9 mouse cellular contexts compared by ENCODE assay signal in the genomic region with DNA sequence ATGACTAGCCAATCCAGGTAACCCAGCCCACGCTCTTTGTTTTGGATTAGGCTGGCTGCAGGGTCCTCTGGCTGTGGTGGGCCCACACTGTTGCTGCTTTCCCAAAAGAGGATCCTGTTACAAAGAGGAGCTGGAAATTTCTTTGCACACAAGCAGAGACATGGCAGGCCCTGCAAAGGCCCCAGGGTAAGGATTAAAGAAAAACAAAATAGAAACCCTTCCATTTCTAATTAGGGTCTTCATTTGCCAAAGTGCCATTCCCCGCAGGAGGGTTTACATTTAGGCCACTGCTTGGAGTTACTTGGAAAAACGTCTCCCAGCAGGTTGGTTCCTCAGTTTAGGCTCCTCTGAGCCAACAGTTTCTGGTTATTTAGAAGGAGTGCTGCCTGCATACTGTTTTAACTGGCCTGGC. TPM values are rescaled to one million over a fixed set of nuclear protein-coding genes. Genes with fewer than 3 reads are reported as not detected.
A peak's percentile ranks its signal among the peaks of the same experiment; 100 is the strongest.
DNase-seq lines count a peak whose midpoint lies in the region; ATAC-seq lines count a peak whose summit lies in the region.
"Had no signal": no experiment of that assay in that cellular context is flagged by ENCODE, and none has a peak within 500 bp of the region (broad histone marks: within the 10 kb centered on the region; RNA-seq: fewer than 3 reads in every experiment).

No protein-coding gene starts in this region.

- H3K9me3 ChIP-seq in hindbrain, embryonic 10.5 days: no peaks in the 10 kb centered on the region
- no peaks in the 10 kb centered on the region for H3K9me3 ChIP-seq in hindbrain, embryonic 12.5 days (replicated peaks)
- no peaks in the 10 kb centered on the region for H3K9me3 ChIP-seq in forebrain, embryonic 12.5 days
- H3K9me3 ChIP-seq in midbrain, embryonic 10.5 days (replicated peaks): no peaks in the 10 kb centered on the region
- no peaks in the 10 kb centered on the region for H3K9me3 ChIP-seq in liver, embryonic 11.5 days (ENCODE audit: control insufficient read depth, low read length)

- peak overlapping the region; percentile 60 for H3K27ac ChIP-seq in hindbrain, embryonic 10.5 days
- H3K27ac ChIP-seq in hindbrain, embryonic 12.5 days: no peak overlapping the region; the same call in 1 of the 2 replicates
- H3K27ac ChIP-seq in forebrain, embryonic 12.5 days: peak overlapping the region; percentile 80
- H3K27ac ChIP-seq in midbrain, embryonic 10.5 days (replicated peaks): peak overlapping the region; percentile 70
- no peak overlapping the region for H3K27ac ChIP-seq in liver, embryonic 11.5 days (ENCODE audit: low read depth, low read length)

- peak; percentile 22 for DNase-seq in hindbrain, embryonic 10.5 days (ENCODE audit: low spot score)
- DNase-seq in embryo, embryonic 11 days: peak; percentile 29
- no peak for DNase-seq in midbrain, embryonic 10.5 days (ENCODE audit: low spot score)
- DNase-seq in right cerebral cortex, postnatal 4 days: no peak
- DNase-seq in liver, embryonic 11.5 days (ENCODE audit: low spot score): no peak
- DNase-seq in left cerebral cortex, adult 11 months (ENCODE audit: low spot score): no peak

- no peaks in the 10 kb centered on the region for H3K36me3 ChIP-seq in hindbrain, embryonic 10.5 days
- H3K36me3 ChIP-seq in hindbrain, embryonic 12.5 days: no peaks in the 10 kb centered on the region
- no peaks in the 10 kb centered on the region for H3K36me3 ChIP-seq in forebrain, embryonic 12.5 days (replicated peaks)
- peaks cover 4% of the 10 kb centered on the region; the same call in 1 of the 2 replicates for H3K36me3 ChIP-seq in midbrain, embryonic 10.5 days
- H3K36me3 ChIP-seq in liver, embryonic 11.5 days (ENCODE audit: control insufficient read depth, insufficient read depth, low read length): no peaks in the 10 kb centered on the region

- ATAC-seq in hindbrain, embryonic 12.5 days (ENCODE audit: low FRiP score): no peak
- peak; percentile 46; the same call in 1 of the 2 replicates for ATAC-seq in forebrain, embryonic 12.5 days (ENCODE audit: low FRiP score)
- no peak for ATAC-seq in liver, embryonic 11.5 days (replicated peaks; ENCODE audit: low FRiP score)
- ATAC-seq: CD4-positive, CD25-positive, alpha-beta regulatory T cell, adult 4 months had no signal

- no peak overlapping the region for H3K4me3 ChIP-seq in hindbrain, embryonic 10.5 days
- H3K4me3 ChIP-seq in hindbrain, embryonic 12.5 days: no peak overlapping the region
- H3K4me3 ChIP-seq in forebrain, embryonic 12.5 days (replicated peaks): no peak overlapping the region
- H3K4me3 ChIP-seq in midbrain, embryonic 10.5 days: no peak overlapping the region
- H3K4me3 ChIP-seq in liver, embryonic 11.5 days (ENCODE audit: low read depth, low read length): no peak overlapping the region

- 16% methylated on average over 3 of the region's 3 CpGs for whole genome bisulfite sequencing in hindbrain, embryonic 10.5 days
- 31% methylated on average over 3 of the region's 3 CpGs for WGBS in hindbrain, embryonic 12.5 days
- 4% methylated on average over 3 of the region's 3 CpGs for WGBS in forebrain, embryonic 12.5 days
- WGBS in midbrain, embryonic 10.5 days: 6% methylated on average over 3 of the region's 3 CpGs
- 59% methylated on average over 3 of the region's 3 CpGs for WGBS in liver, embryonic 11.5 days

- no peak overlapping the region for H3K4me2 ChIP-seq in hindbrain, embryonic 12.5 days (replicated peaks)
- H3K4me2 ChIP-seq in forebrain, embryonic 12.5 days: no peak overlapping the region
- no peak overlapping the region for H3K4me2 ChIP-seq in liver, embryonic 11.5 days

- no peak overlapping the region for H3K9ac ChIP-seq in hindbrain, embryonic 12.5 days
- no peak overlapping the region for H3K9ac ChIP-seq in forebrain, embryonic 12.5 days
- no peak overlapping the region for H3K9ac ChIP-seq in liver, embryonic 11.5 days (ENCODE audit: low read depth, low read length)

- H3K4me1 ChIP-seq in hindbrain, embryonic 10.5 days (replicated peaks): peaks cover 35% of the 10 kb centered on the region
- H3K4me1 ChIP-seq in hindbrain, embryonic 12.5 days: peaks cover 32% of the 10 kb centered on the region
- peaks cover 47% of the 10 kb centered on the region for H3K4me1 ChIP-seq in forebrain, embryonic 12.5 days
- H3K4me1 ChIP-seq in midbrain, embryonic 10.5 days: peaks cover 57% of the 10 kb centered on the region
- H3K4me1 ChIP-seq in liver, embryonic 11.5 days (replicated peaks; ENCODE audit: control insufficient read depth, insufficient read depth, low read length): peaks cover 4% of the 10 kb centered on the region; the same call in 1 of the 2 replicates

- H3K27me3 ChIP-seq in hindbrain, embryonic 10.5 days (ENCODE audit: insufficient read depth, poor library complexity, severe bottlenecking): no peaks in the 10 kb centered on the region
- H3K27me3 ChIP-seq in hindbrain, embryonic 12.5 days: no peaks in the 10 kb centered on the region
- H3K27me3 ChIP-seq in forebrain, embryonic 12.5 days: no peaks in the 10 kb centered on the region
- no peaks in the 10 kb centered on the region for H3K27me3 ChIP-seq in midbrain, embryonic 10.5 days (ENCODE audit: low read depth, poor library complexity, severe bottlenecking)
- H3K27me3 ChIP-seq in liver, embryonic 11.5 days (replicated peaks; ENCODE audit: control insufficient read depth, insufficient read depth, low read length): no peaks in the 10 kb centered on the region

RNA-seq across cellular contexts. Expression of gene Kremen1, which starts 53.0 kb away (rescaled TPM):
- 12.1 and 12.8 TPM in 2 replicates for polyA plus RNA-seq in hindbrain, embryonic 10.5 days (2016; fragmentation: Nextera tagmentation; extraction: Ambion mirVana)
- 17.8 and 18.1 TPM in 2 replicates for polyA plus RNA-seq in hindbrain, embryonic 12.5 days (2016; fragmentation: Nextera tagmentation; extraction: Ambion mirVana)
- polyA plus RNA-seq in forebrain, embryonic 12.5 days (2016; fragmentation: Nextera tagmentation; extraction: Ambion mirVana): 11.9 and 12.0 TPM in 2 replicates
- polyA plus RNA-seq in midbrain, embryonic 10.5 days (2016; fragmentation: Nextera tagmentation; extraction: Ambion mirVana): 11.1 and 12.1 TPM in 2 replicates
- polyA plus RNA-seq in liver, embryonic 11.5 days (2014; fragmentation: Nextera tagmentation; extraction: Ambion mirVana): 4.6 and 5.2 TPM in 2 replicates

Comparison
In these comparisons a context has a peak if more than half of its experiments do, and no peak if none do; other contexts are left out.
1. H3K27ac ChIP-seq: peak in hindbrain, embryonic 10.5 days (single experiment), forebrain, embryonic 12.5 days (single experiment) and midbrain, embryonic 10.5 days (single experiment); none in hindbrain, embryonic 12.5 days (single experiment) and liver, embryonic 11.5 days (single experiment).
2. DNase-seq: peak in hindbrain, embryonic 10.5 days (single experiment) and embryo, embryonic 11 days (single experiment); none in midbrain, embryonic 10.5 days (single experiment), right cerebral cortex, postnatal 4 days (single experiment), liver, embryonic 11.5 days (single experiment) and left cerebral cortex, adult 11 months (single experiment).